Mouse (Mus musculus): Measurements from ENCODE around the gene Neu3. TPM values are rescaled to one million over a fixed set of nuclear protein-coding genes. Genes with fewer than 3 reads are reported as not detected.

Gene Neu3
- polyA plus RNA-seq, 1 experiment from 2014 or later: 2.6 TPM

GRCm38 (mm10) chr7:99856266-99856861 is 28.1 kb upstream of the Neu3 start:
- no peaks in the 10 kb centered on the region for H3K9me3 ChIP-seq
- H3K36me3 ChIP-seq: peaks cover 34% of the 10 kb centered on the region
- no peak overlapping the region for H3K4me2 ChIP-seq

GRCm38 (mm10) chr7:99854311-99854710 is 26.1 kb upstream of the Neu3 start:
- Histone ChIP-seq H3K4me2 (no peak overlapping the region), H3K4me1 (peaks cover 25% of the 10 kb centered on the region), H3K27me3 (no peaks in the 10 kb centered on the region), H3K36me3 (peaks cover 34% of the 10 kb centered on the region), H3K9me3 (no peaks in the 10 kb centered on the region), H3K27ac (no peak overlapping the region), H3K9ac (no peak overlapping the region), H3K4me3 (no peak overlapping the region)
- ATAC-seq (ENCODE audit: insufficient number of reproducible peaks, insufficient read depth, low FRiP score, low TSS enrichment, low read depth): no peak
- 75% methylated on average over 4 of the region's 4 CpGs for WGBS

More at GRCm38 (mm10) chr7:99856266-99856861, 28.1 kb upstream of the Neu3 start:
- 90% methylated on average over 14 of the region's 14 CpGs for WGBS
- Histone ChIP-seq H3K4me3 (0 out of 2 replicates have a peak overlapping the region, but pooled peaks have one; percentile 2), H3K27me3 (no peaks in the 10 kb centered on the region), H3K9ac (peak overlapping the region; percentile 22; the same call in 1 of the 2 replicates), H3K27ac (no peak overlapping the region), H3K4me1 (peaks cover 25% of the 10 kb centered on the region)
- ATAC-seq (ENCODE audit: insufficient number of reproducible peaks, insufficient read depth, low FRiP score, low TSS enrichment, low read depth): no peak

- Histone ChIP-seq H3K4me2 (no peak overlapping the region), H3K27me3 (no peaks in the 10 kb centered on the region), H3K4me3 (no peak overlapping the region), H3K9me3 (no peaks in the 10 kb centered on the region), H3K4me1 (peaks cover 23% of the 10 kb centered on the region), H3K27ac (no peak overlapping the region), H3K36me3 (peaks cover 42% of the 10 kb centered on the region), H3K9ac (no peak overlapping the region)
- ATAC-seq (ENCODE audit: insufficient number of reproducible peaks, insufficient read depth, low FRiP score, low TSS enrichment, low read depth): no peak
- WGBS: 89% methylated on average over 7 of the region's 7 CpGs
These were observed 25.1 kb upstream of the Neu3 start for GRCm38 (mm10) chr7:99853350-99853749.

- no peak for ATAC-seq (ENCODE audit: insufficient number of reproducible peaks, insufficient read depth, low FRiP score, low TSS enrichment, low read depth)
- H3K27ac ChIP-seq: no peak overlapping the region
- WGBS: 83% methylated on average over 6 of the region's 6 CpGs
- no peak overlapping the region for H3K9ac ChIP-seq
- no peak overlapping the region for H3K4me3 ChIP-seq
- H3K4me1 ChIP-seq: peaks cover 12% of the 10 kb centered on the region
- H3K4me2 ChIP-seq: no peak overlapping the region
- H3K27me3 ChIP-seq: no peaks in the 10 kb centered on the region
- H3K9me3 ChIP-seq: no peaks in the 10 kb centered on the region
- peaks cover 53% of the 10 kb centered on the region for H3K36me3 ChIP-seq
These were observed 23.4 kb upstream of the Neu3 start for GRCm38 (mm10) chr7:99851618-99852017.

GRCm38 (mm10) chr7:99851121-99851520 is 22.9 kb upstream of the Neu3 start:
- ATAC-seq (ENCODE audit: insufficient number of reproducible peaks, insufficient read depth, low FRiP score, low TSS enrichment, low read depth): no peak
- WGBS: 63% methylated on average over 1 of the region's 1 CpGs
- H3K36me3 ChIP-seq: peaks cover 54% of the 10 kb centered on the region

GRCm38 (mm10) chr7:99850534-99850933 is 22.3 kb upstream of the Neu3 start:
- WGBS: 96% methylated on average over 5 of the region's 5 CpGs
- Histone ChIP-seq H3K27me3 (no peaks in the 10 kb centered on the region), H3K36me3 (peaks cover 55% of the 10 kb centered on the region), H3K27ac (no peak overlapping the region), H3K9me3 (no peaks in the 10 kb centered on the region), H3K4me3 (no peak overlapping the region), H3K4me1 (0 out of 2 replicates have a peak, but pooled peaks cover 6% of the 10 kb centered on the region), H3K9ac (no peak overlapping the region), H3K4me2 (no peak overlapping the region)
- no peak for ATAC-seq (ENCODE audit: insufficient number of reproducible peaks, insufficient read depth, low FRiP score, low TSS enrichment, low read depth)

More at GRCm38 (mm10) chr7:99851121-99851520, 22.9 kb upstream of the Neu3 start:
- Histone ChIP-seq H3K4me3 (no peak overlapping the region), H3K4me1 (peaks cover 7% of the 10 kb centered on the region; the same call in 1 of the 2 replicates), H3K9ac (no peak overlapping the region), H3K27ac (no peak overlapping the region), H3K27me3 (no peaks in the 10 kb centered on the region), H3K4me2 (no peak overlapping the region), H3K9me3 (no peaks in the 10 kb centered on the region)

- 94% methylated on average over 8 of the region's 8 CpGs for WGBS
These were observed 17.5 kb upstream of the Neu3 start for GRCm38 (mm10) chr7:99845533-99846236.

GRCm38 (mm10) chr7:99838241-99838640 is 10.0 kb upstream of the Neu3 start:
- Histone ChIP-seq H3K27me3 (no peaks in the 10 kb centered on the region), H3K4me1 (0 out of 2 replicates have a peak, but pooled peaks cover 5% of the 10 kb centered on the region), H3K9me3 (no peaks in the 10 kb centered on the region), H3K27ac (no peak overlapping the region), H3K36me3 (peaks cover 65% of the 10 kb centered on the region), H3K4me2 (no peak overlapping the region), H3K9ac (no peak overlapping the region), H3K4me3 (no peak overlapping the region)
- 87% methylated on average over 3 of the region's 3 CpGs for WGBS
- ATAC-seq (ENCODE audit: insufficient number of reproducible peaks, insufficient read depth, low FRiP score, low TSS enrichment, low read depth): no peak

More at GRCm38 (mm10) chr7:99845533-99846236, 17.5 kb upstream of the Neu3 start:
- no peak overlapping the region for H3K4me2 ChIP-seq
- H3K4me3 ChIP-seq: no peak overlapping the region
- H3K27ac ChIP-seq: no peak overlapping the region
- H3K9ac ChIP-seq: no peak overlapping the region
- H3K27me3 ChIP-seq: no peaks in the 10 kb centered on the region
- no peaks in the 10 kb centered on the region for H3K9me3 ChIP-seq
- no peak for ATAC-seq (ENCODE audit: insufficient number of reproducible peaks, insufficient read depth, low FRiP score, low TSS enrichment, low read depth)
- H3K36me3 ChIP-seq: peaks cover 74% of the 10 kb centered on the region
- no peaks in the 10 kb centered on the region for H3K4me1 ChIP-seq

- WGBS: 92% methylated on average over 6 of the region's 6 CpGs
- Histone ChIP-seq H3K4me1 (0 out of 2 replicates have a peak, but pooled peaks cover 5% of the 10 kb centered on the region), H3K4me3 (no peak overlapping the region), H3K4me2 (no peak overlapping the region), H3K27ac (no peak overlapping the region), H3K9me3 (no peaks in the 10 kb centered on the region), H3K9ac (no peak overlapping the region), H3K36me3 (peaks cover 58% of the 10 kb centered on the region), H3K27me3 (no peaks in the 10 kb centered on the region)
- ATAC-seq (ENCODE audit: insufficient number of reproducible peaks, insufficient read depth, low FRiP score, low TSS enrichment, low read depth): no peak
These were observed 9.3 kb upstream of the Neu3 start for GRCm38 (mm10) chr7:99837358-99838071.

- Histone ChIP-seq H3K36me3 (peaks cover 53% of the 10 kb centered on the region), H3K4me2 (no peak overlapping the region), H3K4me1 (0 out of 2 replicates have a peak, but pooled peaks cover 5% of the 10 kb centered on the region), H3K9me3 (no peaks in the 10 kb centered on the region), H3K27me3 (no peaks in the 10 kb centered on the region), H3K9ac (no peak overlapping the region), H3K27ac (no peak overlapping the region), H3K4me3 (no peak overlapping the region)
- no peak for ATAC-seq (ENCODE audit: insufficient number of reproducible peaks, insufficient read depth, low FRiP score, low TSS enrichment, low read depth)
- 58% methylated on average over 4 of the region's 4 CpGs for WGBS
These were observed 8.6 kb upstream of the Neu3 start for GRCm38 (mm10) chr7:99836781-99837180.

GRCm38 (mm10) chr7:99834314-99834853 is 6.2 kb upstream of the Neu3 start:
- WGBS: 81% methylated on average over 5 of the region's 5 CpGs
- 0 out of 2 replicates have a peak, but pooled peaks cover 5% of the 10 kb centered on the region for H3K4me1 ChIP-seq

More at GRCm38 (mm10) chr7:99834314-99834853, 6.2 kb upstream of the Neu3 start:
- Histone ChIP-seq H3K36me3 (peaks cover 29% of the 10 kb centered on the region), H3K9me3 (no peaks in the 10 kb centered on the region), H3K27ac (no peak overlapping the region), H3K27me3 (no peaks in the 10 kb centered on the region), H3K4me2 (no peak overlapping the region), H3K9ac (no peak overlapping the region), H3K4me3 (no peak overlapping the region)
- ATAC-seq (ENCODE audit: insufficient number of reproducible peaks, insufficient read depth, low FRiP score, low TSS enrichment, low read depth): no peak
